Mouse (Mus musculus) erythroblast, embryonic 14.5 days (primary cell): Measurements from ENCODE around the gene Tex22.

Experiments used
- GATA1 ChIP-seq: IDR thresholded peaks from 2 replicates; pipeline ENCODE4 v1.6.1; 2012; ENCODE audit warnings: low read length, inconsistent platforms, mixed read lengths
- TAL1 ChIP-seq: IDR thresholded peaks from 3 replicates; pipeline ENCODE4 v1.6.1; 2012; ENCODE audit warnings: low read length, inconsistent platforms, mixed read lengths

- TF ChIP-seq GATA1 (no peak), TAL1 (no peak)
These were observed 64.0 kb downstream of the Tex22 start for GRCm38 (mm10) chr12:113138291-113138690.
